In the genomic region with DNA sequence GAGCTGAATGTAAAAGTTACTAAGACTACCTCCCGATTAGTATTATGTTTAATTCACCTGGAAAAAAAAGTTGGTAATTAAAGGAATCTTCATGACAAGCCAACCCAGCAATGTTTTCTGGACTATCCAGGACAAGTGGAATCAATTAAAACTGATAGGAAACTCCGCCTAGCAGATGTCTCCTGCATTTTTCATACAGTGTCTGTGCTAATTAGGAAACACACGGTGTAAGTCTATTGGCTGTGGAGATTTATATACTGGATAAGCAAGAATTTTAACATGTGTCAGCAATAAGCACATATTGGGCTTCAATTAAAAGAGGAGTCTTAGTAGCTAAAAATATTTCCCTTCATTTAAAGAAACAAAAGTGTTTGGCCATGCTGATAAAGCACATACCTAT, we compare ENCODE assay signal across 16 mouse cellular contexts.
"Had no signal": no experiment of that assay in that cellular context is flagged by ENCODE, and none has a peak within 500 bp of the region (broad histone marks: within the 10 kb centered on the region; RNA-seq: fewer than 3 reads in every experiment).

No protein-coding gene starts in this region.

- H3K27ac ChIP-seq: neural tube, embryonic 13.5 days; neural tube, embryonic 15.5 days; stomach, embryonic 15.5 days; stomach, postnatal 0 days had no signal

- H3K9me3 ChIP-seq: neural tube, embryonic 13.5 days; neural tube, embryonic 15.5 days; stomach, embryonic 15.5 days had no signal

- H3K4me2 ChIP-seq: neural tube, embryonic 13.5 days; neural tube, embryonic 15.5 days; stomach, embryonic 15.5 days had no signal

- DNase-seq: retina, postnatal 1 day; right cerebral cortex, adult 18-20 months; right cerebral cortex, postnatal 14 days; right cerebral cortex, postnatal 25 days; right cerebral cortex, postnatal 4 days; spleen, adult 18-20 months; thymus, adult 18-20 months; thymus, adult 2 months; thymus, postnatal 14 days; thymus, postnatal 25 days; thymus, postnatal 36 days; thymus, postnatal 4 days had no signal

- H3K9ac ChIP-seq: neural tube, embryonic 13.5 days; neural tube, embryonic 15.5 days; stomach, embryonic 15.5 days had no signal

- H3K27me3 ChIP-seq: neural tube, embryonic 13.5 days; neural tube, embryonic 15.5 days; stomach, embryonic 15.5 days had no signal

- H3K36me3 ChIP-seq: neural tube, embryonic 13.5 days; neural tube, embryonic 15.5 days; stomach, embryonic 15.5 days had no signal

- H3K4me1 ChIP-seq: neural tube, embryonic 13.5 days; neural tube, embryonic 15.5 days; stomach, embryonic 15.5 days had no signal

- H3K4me3 ChIP-seq: neural tube, embryonic 13.5 days; neural tube, embryonic 15.5 days; stomach, embryonic 15.5 days had no signal
